Mouse (Mus musculus) left cerebral cortex, adult 2 months (tissue): ENCODE measurements around the gene Rfxank. TPM values are rescaled to one million over a fixed set of nuclear protein-coding genes. Genes with fewer than 3 reads are reported as not detected.

Source experiments
- DNase-seq, 2 experiments: peaks; one replicate each; pipeline ENCODE4 v3.0.0; 2021 to 2022; ENCODE audit warnings: low spot score in 2 of 2, mixed read lengths in 1 of 2; ENCODE audit errors: extremely low spot score in 1 of 2
- H3K27ac ChIP-seq: fragments of 200-600 bp; 2 replicates; pipeline ENCODE4 v1.8.1; 2022
- H3K4me3 ChIP-seq: fragments of 200-600 bp; 2 replicates; pipeline ENCODE4 v1.8.1; 2022
- CTCF ChIP-seq: fragments of 200-600 bp; IDR thresholded peaks from 2 replicates; pipeline ENCODE4 v1.8.1; 2022; ENCODE audit warnings: antibody characterized with exemption, mild to moderate bottlenecking, moderate library complexity
- intact Hi-C: fragments of 180-260 bp; cut with DNase I; formaldehyde crosslinking; loops from one replicate; pipeline ENCODE4 v1.15.1; 2025
- total RNA-seq, 2 experiments: library from RNA; stranded (reverse); gene quantifications; 2 replicates each; pipeline ENCODE4 v1.2.3; 2021

The Rfxank gene
- total RNA-seq, 2 experiments from 2014 or later, result 13.1 to 14.2 TPM

GRCm38 (mm10) chr8:70137890-70138289 is 1.1 kb downstream of the Rfxank start:
- intact Hi-C loops, result no loop called here
- no peak for DNase-seq
- TF ChIP-seq CTCF, result no peak
- Histone ChIP-seq H3K4me3 (peak overlapping the region; percentile 82; the same call in 1 of the 2 replicates), H3K27ac (peak overlapping the region; percentile 84; the same call in 1 of the 2 replicates)

GRCm38 (mm10) chr8:70136591-70136990 is 2.4 kb downstream of the Rfxank start:
- DNase-seq, result no peak

GRCm38 (mm10) chr8:70134931-70135330 is 4.0 kb downstream of the Rfxank start:
- Histone ChIP-seq H3K27ac (no peak overlapping the region), H3K4me3 (no peak overlapping the region)
- no peak for DNase-seq
- no peak for TF ChIP-seq CTCF
- intact Hi-C loops, result no loop called here

More at GRCm38 (mm10) chr8:70136591-70136990, 2.4 kb downstream of the Rfxank start:
- intact Hi-C loops, result no loop called here
- Histone ChIP-seq H3K27ac (no peak overlapping the region), H3K4me3 (no peak overlapping the region)
- TF ChIP-seq CTCF, result no peak

GRCm38 (mm10) chr8:70134086-70134485 is 4.9 kb downstream of the Rfxank start:
- no peak overlapping the region for H3K27ac ChIP-seq
- no peak overlapping the region for H3K4me3 ChIP-seq
- TF ChIP-seq CTCF, result no peak
- DNase-seq, result no peak
- intact Hi-C loops, result no loop called here

- Histone ChIP-seq H3K27ac (peak within 1 kb of the TSS; percentile 80), H3K4me3 (peak within 1 kb of the TSS; percentile 79)
- peak; percentile 71 to 81 for DNase-seq
- no peak; the same call in 1 of the 2 replicates for TF ChIP-seq CTCF
- intact Hi-C loops, result no loop called here
These were observed 7.6 kb downstream of the Rfxank start, which contains the start of gene Nr2c2ap for GRCm38 (mm10) chr8:70131166-70131883. Nr2c2ap (plus strand) TSS chr8:70131333.

GRCm38 (mm10) chr8:70130066-70130465 is 8.9 kb downstream of the Rfxank start:
- H3K4me3 ChIP-seq, result no peak overlapping the region
- no peak for DNase-seq
- H3K27ac ChIP-seq, result peak overlapping the region; percentile 80
- no peak for TF ChIP-seq CTCF
- intact Hi-C loops, result no loop called here

GRCm38 (mm10) chr8:70129309-70129952 is 9.5 kb downstream of the Rfxank start:
- intact Hi-C loops, result no loop called here
- peak overlapping the region; percentile 80 for H3K27ac ChIP-seq
- no peak for TF ChIP-seq CTCF
- DNase-seq, result peak; percentile 55 to 74
- no peak overlapping the region for H3K4me3 ChIP-seq

GRCm38 (mm10) chr8:70128435-70128834 is 10.5 kb downstream of the Rfxank start:
- Histone ChIP-seq H3K4me3 (no peak overlapping the region), H3K27ac (peak overlapping the region; percentile 66)
- no peak for TF ChIP-seq CTCF
- DNase-seq, result peak; percentile 47 to 65
- intact Hi-C loops, result no loop called here

GRCm38 (mm10) chr8:70124992-70125391 is 14.0 kb downstream of the Rfxank start:
- intact Hi-C loops, result no loop called here
- DNase-seq, result no peak
- TF ChIP-seq CTCF, result no peak
- Histone ChIP-seq H3K27ac (no peak overlapping the region), H3K4me3 (no peak overlapping the region)

- Histone ChIP-seq H3K4me3 (no peak overlapping the region), H3K27ac (no peak overlapping the region)
- no peak for DNase-seq
- intact Hi-C loops, result no loop called here
- peak; percentile 69 for TF ChIP-seq CTCF
These were observed 16.1 kb downstream of the Rfxank start for GRCm38 (mm10) chr8:70122863-70123262.

GRCm38 (mm10) chr8:70120667-70121066 is 18.3 kb downstream of the Rfxank start, which contains the start of gene Ncan:
Ncan (minus strand) TSS chr8:70120873.
- intact Hi-C loops, result loop anchor here (2.0 kb wide), 1 partner anchor 34 kb away; no protein-coding TSS in a partner anchor
- H3K4me3 ChIP-seq, result peak within 1 kb of the TSS; percentile 56
- no peak for TF ChIP-seq CTCF
- H3K27ac ChIP-seq, result peak within 1 kb of the TSS; percentile 88
- DNase-seq, result peak; percentile 91 to 93
